Mouse (Mus musculus): ENCODE data around the gene Ranbp6. TPM values are rescaled to one million over a fixed set of nuclear protein-coding genes. Genes with fewer than 3 reads are reported as not detected.

Ranbp6 gene
- 1.8 and 3.0 TPM in 2 replicates for polyA plus RNA-seq (2012; rRNA removed)

DNA sequence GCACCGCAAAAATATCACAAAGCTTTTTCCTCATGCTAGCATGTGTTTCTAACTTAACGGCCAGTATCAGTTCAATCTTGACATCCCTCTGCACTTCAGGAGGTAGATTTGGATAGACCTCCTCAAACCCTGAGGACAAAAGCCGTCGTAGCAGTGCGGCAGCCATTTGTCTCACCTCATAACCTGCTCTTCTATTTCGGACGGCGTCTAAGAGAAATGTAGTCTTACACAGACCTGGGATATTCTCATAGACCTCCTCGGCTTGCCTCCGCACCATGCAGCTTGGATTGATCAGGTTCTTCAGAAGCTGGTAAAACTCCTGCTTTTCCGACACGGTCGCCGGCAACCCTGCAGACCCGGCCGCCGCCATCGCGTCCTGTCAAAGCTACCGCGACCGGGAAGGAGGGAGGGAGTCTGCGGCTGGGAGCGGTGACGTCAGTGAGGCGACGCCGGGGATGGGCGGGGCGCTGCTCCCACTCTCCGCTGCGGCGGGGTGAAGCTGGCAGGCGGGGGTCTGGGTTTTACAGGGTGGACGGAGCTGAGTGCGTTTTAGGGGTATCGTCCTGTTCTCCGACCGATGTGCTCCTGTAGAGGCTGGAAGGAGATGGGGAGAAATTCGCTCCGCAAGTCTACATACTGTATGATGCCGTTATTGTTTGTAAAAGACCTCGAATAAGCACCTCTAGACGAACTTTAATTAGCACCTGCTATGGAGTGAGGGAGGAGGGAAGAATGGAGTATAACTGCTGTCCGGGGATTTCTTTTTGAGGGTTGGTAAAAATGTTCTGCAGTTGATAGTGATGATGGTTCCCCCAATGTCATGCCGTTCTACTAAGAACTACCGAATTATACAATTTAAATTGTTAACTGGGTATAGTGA, at the start of gene Ranbp6:
Ranbp6 (minus strand) TSS at position 394 of the 880 bp plus-strand sequence.
- DNase-seq, result peak; percentile 94
- Histone ChIP-seq H3K4me3 (replicated peaks; ENCODE audit: extremely low read depth, low read depth, low read length) (peak within 1 kb of the TSS; percentile 97), H3K4me1 (ENCODE audit: control insufficient read depth, insufficient read depth, low read length) (peaks cover 8% of the 10 kb centered on the region)
- TF ChIP-seq CTCF (IDR thresholded peaks at IDR 0.05; ENCODE audit: insufficient read depth, low read length), result no peak
- peak; percentile 77; the same call in 1 of the 2 replicates for TF ChIP-seq POLR2A (IDR thresholded peaks at IDR 0.05; ENCODE audit: borderline replicate concordance, extremely low read depth, low read depth, low read length)
- under 1% methylated on average over 47 of the region's 47 CpGs for WGBS

DNA sequence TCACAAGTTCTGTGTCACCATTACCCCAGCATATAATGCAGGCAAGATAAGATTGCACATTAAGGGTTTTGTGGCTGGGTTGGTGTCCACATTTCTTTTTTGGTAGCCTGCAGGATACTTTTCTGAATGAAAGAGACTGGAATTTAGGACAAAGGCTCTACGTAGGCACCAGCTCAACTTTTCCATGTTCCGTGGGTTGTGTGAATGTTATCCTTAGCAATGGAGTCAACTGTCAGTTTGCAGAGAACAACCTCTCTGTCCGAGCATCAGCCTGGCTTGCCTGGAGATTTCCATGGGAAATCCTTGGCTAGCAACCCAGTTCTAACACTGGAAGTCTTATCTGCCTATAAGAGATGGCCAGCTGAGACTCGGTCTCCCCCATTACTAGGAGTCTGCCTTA, 48.0 kb upstream of the Ranbp6 start:
- Histone ChIP-seq H3K4me1 (ENCODE audit: control insufficient read depth, insufficient read depth, low read length) (no peaks in the 10 kb centered on the region), H3K4me3 (replicated peaks; ENCODE audit: extremely low read depth, low read depth, low read length) (no peak overlapping the region)
- 82% methylated on average over 4 of the region's 4 CpGs for WGBS
- no peak for TF ChIP-seq CTCF (IDR thresholded peaks at IDR 0.05; ENCODE audit: insufficient read depth, low read length)
- no peak for TF ChIP-seq POLR2A (IDR thresholded peaks at IDR 0.05; ENCODE audit: borderline replicate concordance, extremely low read depth, low read depth, low read length)
- DNase-seq, result no peak

DNA sequence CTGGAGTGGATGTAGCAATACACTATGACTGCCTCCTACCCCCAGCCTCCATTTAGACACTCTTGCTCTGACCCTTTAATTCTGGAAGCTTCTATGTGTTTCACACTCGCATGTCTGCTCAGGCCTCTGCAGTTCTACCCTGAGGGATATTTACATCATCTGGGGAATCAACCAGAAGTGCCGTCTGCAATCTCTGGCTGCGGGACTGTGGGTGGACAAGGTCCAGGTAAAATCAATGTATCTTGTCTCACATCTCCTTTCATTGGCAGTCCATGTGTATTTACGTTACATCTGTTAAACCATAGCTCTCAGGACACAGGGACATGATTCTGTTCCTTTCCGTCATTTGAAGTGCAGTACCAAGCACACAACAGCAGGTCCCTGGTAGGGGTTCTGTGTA, 44.5 kb upstream of the Ranbp6 start:
- WGBS, result 93% methylated on average over 5 of the region's 5 CpGs
- no peaks in the 10 kb centered on the region for H3K4me1 ChIP-seq (ENCODE audit: control insufficient read depth, insufficient read depth, low read length)
- no peak overlapping the region for H3K4me3 ChIP-seq (replicated peaks; ENCODE audit: extremely low read depth, low read depth, low read length)
- TF ChIP-seq POLR2A (IDR thresholded peaks at IDR 0.05; ENCODE audit: borderline replicate concordance, extremely low read depth, low read depth, low read length), result no peak
- no peak for TF ChIP-seq CTCF (IDR thresholded peaks at IDR 0.05; ENCODE audit: insufficient read depth, low read length)
- no peak for DNase-seq

DNA sequence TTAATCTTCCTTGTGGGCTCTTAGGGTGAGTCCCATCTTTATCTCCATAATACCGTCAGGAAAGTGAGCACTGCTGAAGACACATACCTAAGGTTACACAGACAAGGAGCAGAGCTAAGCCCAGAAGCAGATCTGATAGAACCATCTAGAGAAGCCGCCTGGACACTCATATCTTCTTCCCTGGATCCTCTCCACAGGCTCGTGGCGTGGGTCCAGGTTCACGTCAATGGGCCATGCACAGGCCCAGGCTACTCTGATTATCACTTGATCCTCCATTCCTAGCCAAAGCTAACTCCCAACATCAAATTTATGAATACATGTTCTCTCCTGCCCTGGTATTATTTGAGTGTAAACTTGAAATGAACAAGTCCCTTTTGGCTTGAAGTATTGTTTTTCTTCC, 40.9 kb upstream of the Ranbp6 start:
- Histone ChIP-seq H3K4me1 (ENCODE audit: control insufficient read depth, insufficient read depth, low read length) (no peaks in the 10 kb centered on the region), H3K4me3 (replicated peaks; ENCODE audit: extremely low read depth, low read depth, low read length) (no peak overlapping the region)
- WGBS, result 81% methylated on average over 5 of the region's 5 CpGs
- no peak for DNase-seq
- no peak for TF ChIP-seq POLR2A (IDR thresholded peaks at IDR 0.05; ENCODE audit: borderline replicate concordance, extremely low read depth, low read depth, low read length)

DNA sequence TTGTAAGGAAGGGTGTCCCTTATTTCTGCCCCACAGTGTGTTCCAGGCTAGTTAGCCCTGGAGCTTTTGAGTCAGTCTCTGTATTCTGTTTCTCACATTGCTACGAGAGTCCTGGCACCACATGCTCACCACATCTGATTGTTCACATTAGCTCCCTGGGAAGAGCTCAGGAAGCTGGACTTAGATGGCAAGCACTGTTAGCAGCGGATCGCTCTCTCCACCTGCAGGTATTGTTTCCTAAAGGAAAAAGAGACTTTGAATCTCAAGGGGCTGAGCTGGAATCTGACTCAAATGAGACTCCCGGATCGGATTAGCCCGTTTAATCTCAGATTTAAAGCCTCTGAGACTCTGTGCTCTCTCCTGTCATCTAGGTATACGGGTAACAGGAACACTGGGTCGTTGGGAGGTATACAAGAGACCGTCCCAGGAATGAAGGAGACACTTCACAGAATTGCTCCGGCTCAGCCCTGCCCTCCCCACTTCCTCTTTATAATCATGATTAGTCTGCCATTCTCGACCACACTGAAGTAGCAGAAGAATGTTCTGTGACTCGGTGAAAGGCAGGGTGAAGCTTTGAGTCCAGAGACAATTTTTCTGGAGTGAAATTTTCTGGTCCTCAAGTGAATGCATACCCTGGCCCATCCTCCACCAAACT, 38.4 kb upstream of the Ranbp6 start:
- H3K4me1 ChIP-seq (ENCODE audit: control insufficient read depth, insufficient read depth, low read length), result no peaks in the 10 kb centered on the region
- 42% methylated on average over 12 of the region's 12 CpGs for WGBS
- TF ChIP-seq POLR2A (IDR thresholded peaks at IDR 0.05; ENCODE audit: borderline replicate concordance, extremely low read depth, low read depth, low read length), result no peak
- TF ChIP-seq CTCF (IDR thresholded peaks at IDR 0.05; ENCODE audit: insufficient read depth, low read length), result no peak
- no peak for DNase-seq
- no peak overlapping the region for H3K4me3 ChIP-seq (replicated peaks; ENCODE audit: extremely low read depth, low read depth, low read length)

DNA sequence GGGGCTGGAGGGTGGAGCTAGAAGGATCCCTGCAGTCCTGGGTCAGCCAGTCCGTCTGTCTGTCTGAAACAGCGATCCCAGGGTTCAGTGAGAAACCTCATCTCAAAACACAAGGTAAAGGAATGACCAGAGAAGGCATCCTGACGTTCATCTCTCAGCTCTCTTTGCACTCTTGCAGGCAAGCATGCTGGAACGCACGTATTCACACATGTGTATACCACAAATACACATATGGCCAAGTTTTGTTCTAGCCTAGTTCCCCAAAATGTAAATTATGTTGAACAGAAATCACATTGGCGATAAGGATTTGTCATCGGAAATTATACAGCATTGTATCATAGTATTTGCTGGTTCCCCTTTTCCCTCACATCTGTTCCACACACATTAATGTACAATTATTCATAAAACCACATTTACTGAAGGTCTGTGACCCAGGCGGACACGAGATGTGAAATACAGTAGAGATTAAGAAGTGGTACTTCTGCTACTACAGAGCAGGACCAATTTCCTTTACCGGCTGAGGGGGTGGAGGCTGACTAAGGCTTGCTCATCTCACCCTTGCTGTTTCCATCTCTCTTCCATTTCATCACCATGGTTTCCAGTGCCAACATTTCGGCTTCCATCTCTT, 37.3 kb upstream of the Ranbp6 start:
- TF ChIP-seq POLR2A (IDR thresholded peaks at IDR 0.05; ENCODE audit: borderline replicate concordance, extremely low read depth, low read depth, low read length) (no peak), CTCF (IDR thresholded peaks at IDR 0.05; ENCODE audit: insufficient read depth, low read length) (no peak)
- 71% methylated on average over 11 of the region's 11 CpGs for WGBS
- Histone ChIP-seq H3K4me3 (replicated peaks; ENCODE audit: extremely low read depth, low read depth, low read length) (no peak overlapping the region), H3K4me1 (ENCODE audit: control insufficient read depth, insufficient read depth, low read length) (no peaks in the 10 kb centered on the region)
- DNase-seq, result no peak

DNA sequence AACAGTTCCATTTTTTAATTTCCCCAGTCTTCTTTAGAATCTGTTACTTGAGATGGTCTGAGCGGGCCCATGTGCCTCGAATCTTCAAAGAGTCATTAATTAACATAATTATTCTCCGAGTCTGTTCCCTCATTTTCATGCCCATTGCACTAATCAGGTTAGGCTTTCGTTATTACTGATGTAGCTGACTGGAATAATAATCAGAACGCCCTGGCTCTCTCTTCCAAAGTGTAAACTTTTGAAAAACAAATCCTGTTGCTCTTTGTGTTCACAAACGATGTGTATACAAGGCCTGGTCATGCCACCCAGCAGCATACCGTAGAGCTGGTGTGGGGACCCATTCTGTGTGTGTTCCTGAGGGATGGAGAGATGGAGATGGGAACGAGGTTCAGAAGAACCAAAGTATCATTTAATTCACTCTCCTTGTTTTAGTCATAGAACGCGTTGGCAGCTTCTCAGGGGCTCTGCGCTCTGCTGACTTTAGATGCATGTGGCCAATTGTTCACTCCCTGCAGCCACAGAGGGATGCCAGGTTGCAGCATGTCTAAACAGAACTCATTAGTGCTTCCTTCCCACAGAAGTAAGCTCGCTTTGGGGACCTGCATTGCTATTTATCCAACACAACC, 31.4 kb upstream of the Ranbp6 start:
- no peak for DNase-seq
- 72% methylated on average over 12 of the region's 12 CpGs for WGBS
- TF ChIP-seq CTCF (IDR thresholded peaks at IDR 0.05; ENCODE audit: insufficient read depth, low read length) (no peak), POLR2A (IDR thresholded peaks at IDR 0.05; ENCODE audit: borderline replicate concordance, extremely low read depth, low read depth, low read length) (no peak)
- Histone ChIP-seq H3K4me1 (ENCODE audit: control insufficient read depth, insufficient read depth, low read length) (no peaks in the 10 kb centered on the region), H3K4me3 (replicated peaks; ENCODE audit: extremely low read depth, low read depth, low read length) (no peak overlapping the region)

DNA sequence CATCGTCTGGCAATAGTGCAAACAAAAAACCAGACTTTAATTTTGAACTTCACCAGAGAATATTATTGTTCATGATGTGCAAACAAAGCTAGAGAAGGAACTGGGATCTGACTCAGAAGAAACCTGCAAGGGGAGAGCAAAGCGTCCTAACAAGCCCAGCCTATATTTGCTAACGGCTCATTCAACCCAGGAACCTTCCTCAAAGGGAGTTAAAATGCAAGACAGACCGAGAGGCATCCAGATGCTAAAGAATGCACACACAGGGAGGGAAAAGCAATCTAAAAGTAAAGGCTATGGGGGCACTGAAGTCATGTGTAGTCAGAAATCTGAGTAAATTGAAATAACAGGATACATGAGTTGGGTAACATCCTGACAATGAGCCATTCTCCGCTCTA, 30.9 kb upstream of the Ranbp6 start:
- H3K4me1 ChIP-seq (ENCODE audit: control insufficient read depth, insufficient read depth, low read length), result no peaks in the 10 kb centered on the region
- H3K4me3 ChIP-seq (replicated peaks; ENCODE audit: extremely low read depth, low read depth, low read length), result no peak overlapping the region
- DNase-seq, result no peak
- WGBS, result 45% methylated on average over 5 of the region's 5 CpGs
- TF ChIP-seq POLR2A (IDR thresholded peaks at IDR 0.05; ENCODE audit: borderline replicate concordance, extremely low read depth, low read depth, low read length) (no peak), CTCF (IDR thresholded peaks at IDR 0.05; ENCODE audit: insufficient read depth, low read length) (no peak)

DNA sequence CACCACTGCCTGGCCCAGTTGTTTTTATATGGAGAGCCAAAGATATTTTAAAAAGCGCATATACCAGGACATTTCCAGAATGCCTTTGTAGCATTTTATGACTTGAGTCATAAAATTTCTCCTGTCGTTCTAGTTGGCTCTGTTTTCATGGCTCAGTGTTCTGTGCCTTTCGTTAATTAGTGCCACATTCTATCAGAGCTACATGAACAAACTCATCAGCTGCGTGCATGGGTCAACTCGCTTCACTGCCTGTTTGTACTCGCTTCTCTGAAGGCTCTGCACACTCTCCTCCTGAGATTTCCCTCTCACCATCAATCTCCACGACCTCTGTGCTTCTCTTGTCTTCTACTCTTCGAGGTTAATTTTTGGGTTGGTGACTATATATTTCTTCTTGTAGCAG, 30.2 kb upstream of the Ranbp6 start:
- DNase-seq, result no peak
- Histone ChIP-seq H3K4me3 (replicated peaks; ENCODE audit: extremely low read depth, low read depth, low read length) (no peak overlapping the region), H3K4me1 (ENCODE audit: control insufficient read depth, insufficient read depth, low read length) (no peaks in the 10 kb centered on the region)
- TF ChIP-seq CTCF (IDR thresholded peaks at IDR 0.05; ENCODE audit: insufficient read depth, low read length), result no peak
- 79% methylated on average over 8 of the region's 8 CpGs for WGBS
